Mouse (Mus musculus) forebrain, postnatal 0 days (tissue): Measurements from ENCODE around the gene Dlx2. TPM values are rescaled to one million over a fixed set of nuclear protein-coding genes. Genes with fewer than 3 reads are reported as not detected.
A peak's percentile ranks its signal among the peaks of the same experiment; 100 is the strongest.

ENCODE experiments used
- ATAC-seq: fragments of 200-750 bp; cut with Nextera tagmentation; 2 replicates; pipeline ENCODE4 v1.8.0; 2017; ENCODE audit warnings: mild to moderate bottlenecking, moderate library complexity
- DNase-seq: peaks from one replicate; pipeline ENCODE4 v3.0.0-alpha.2; 2015
- H3K27ac ChIP-seq: fragments of 300-500 bp; sonication (generic); 2 replicates; pipeline ENCODE4 v1.5.1; 2014; ENCODE audit warnings: low read depth, mild to moderate bottlenecking, antibody characterized with exemption, low read length, moderate library complexity, mixed read lengths
- H3K27me3 ChIP-seq: fragments of 300-500 bp; sonication (generic); 2 replicates; pipeline ENCODE4 v1.6.1; 2014; ENCODE audit warnings: mild to moderate bottlenecking, low read length, mixed read lengths; ENCODE audit not compliant: insufficient read depth
- H3K36me3 ChIP-seq: fragments of 300-500 bp; sonication (generic); 2 replicates; pipeline ENCODE4 v1.6.1; 2014; ENCODE audit warnings: mild to moderate bottlenecking, moderate library complexity; ENCODE audit not compliant: insufficient read depth
- H3K4me1 ChIP-seq: fragments of 300-500 bp; sonication (generic); 2 replicates; pipeline ENCODE4 v1.6.1; 2014; ENCODE audit warnings: antibody characterized with exemption; ENCODE audit not compliant: insufficient read depth
- H3K4me2 ChIP-seq: fragments of 300-500 bp; sonication (generic); 2 replicates; pipeline ENCODE4 v1.6.1; 2014; ENCODE audit warnings: low read depth, mild to moderate bottlenecking, moderate library complexity
- H3K4me3 ChIP-seq: fragments of 300-500 bp; sonication (generic); 2 replicates; pipeline ENCODE4 v1.5.1; 2014; ENCODE audit warnings: low read depth, low read length, mixed read lengths
- H3K9ac ChIP-seq: fragments of 300-500 bp; sonication (generic); 2 replicates; pipeline ENCODE4 v1.6.1; 2014; ENCODE audit warnings: mild to moderate bottlenecking
- H3K9me3 ChIP-seq: fragments of 300-500 bp; sonication (generic); 2 replicates; pipeline ENCODE4 v1.6.1; 2016; ENCODE audit warnings: low read length
- CTCF ChIP-seq: sonication (generic); IDR thresholded peaks from 2 replicates; pipeline ENCODE4 v1.5.1; 2016; ENCODE audit warnings: antibody characterized with exemption, control low read depth, low read depth
- WGBS: fragments of 180-500 bp; shearing (Covaris S2); extraction: QIAGEN DNeasy Blood & Tissue Kit; methylation state at CpG from one replicate; pipeline ENCODE4 v1.1.7; 2014; 5-methylcytosine and 5-hydroxymethylcytosine counted together
- polyA plus RNA-seq: library from polyadenylated mRNA; unstranded; fragments of >200 nt; fragmentation: Nextera tagmentation; extraction: Ambion mirVana; gene quantifications from 2 replicates; pipeline ENCODE4 v1.2.1, GENCODE M21; 2015
- total RNA-seq: library from RNA; depleted of rRNA; stranded (reverse); fragments of >200 nt; gene quantifications from 2 replicates; pipeline ENCODE4 v1.2.3, GENCODE M21; 2014

The Dlx2 gene
- total and polyA plus RNA-seq, 2 experiments from 2014 or later = 28.1 to 43.1 TPM

- Histone ChIP-seq H3K9me3 (no peaks in the 10 kb centered on the region), H3K4me3 (peak overlapping the region; percentile 47), H3K27ac (peak overlapping the region; percentile 92), H3K4me1 (peaks cover 3% of the 10 kb centered on the region; the same call in 1 of the 2 replicates), H3K36me3 (no peaks in the 10 kb centered on the region), H3K4me2 (peak overlapping the region; percentile 63), H3K9ac (peak overlapping the region; percentile 71), H3K27me3 (peaks cover 37% of the 10 kb centered on the region)
- 1% methylated on average over 34 of the region's 34 CpGs for WGBS
- ATAC-seq = no peak
- no peak for TF ChIP-seq CTCF
- peak; percentile 58 for DNase-seq
These were observed 16.0 kb downstream of the Dlx2 start for GRCm38 (mm10) chr2:71530391-71531123.

- H3K4me1 ChIP-seq = peaks cover 3% of the 10 kb centered on the region; the same call in 1 of the 2 replicates
- peak overlapping the region; percentile 47 for H3K4me3 ChIP-seq
- H3K36me3 ChIP-seq = no peaks in the 10 kb centered on the region
- H3K9me3 ChIP-seq = no peaks in the 10 kb centered on the region
- ATAC-seq (peak; percentile 75), DNase-seq (peak; percentile 87)
- WGBS = under 1% methylated on average over 55 of the region's 60 CpGs
- peaks cover 39% of the 10 kb centered on the region for H3K27me3 ChIP-seq
- no peak for TF ChIP-seq CTCF
- H3K9ac ChIP-seq = peak overlapping the region; percentile 71
- H3K4me2 ChIP-seq = peak overlapping the region; percentile 63
- peak overlapping the region; percentile 92 for H3K27ac ChIP-seq
These were observed 16.8 kb downstream of the Dlx2 start for GRCm38 (mm10) chr2:71529511-71530351.

GRCm38 (mm10) chr2:71528714-71529510, 17.6 kb downstream of the Dlx2 start:
- Histone ChIP-seq H3K27me3 (peaks cover 40% of the 10 kb centered on the region), H3K9ac (peak overlapping the region; percentile 71), H3K4me3 (peak overlapping the region; percentile 47), H3K4me1 (peaks cover 3% of the 10 kb centered on the region; the same call in 1 of the 2 replicates), H3K4me2 (peak overlapping the region; percentile 63), H3K9me3 (no peaks in the 10 kb centered on the region), H3K27ac (peak overlapping the region; percentile 92), H3K36me3 (no peaks in the 10 kb centered on the region)
- DNase-seq (peak; percentile 63), ATAC-seq (peak; percentile 44)
- TF ChIP-seq CTCF = no peak
- under 1% methylated on average over 55 of the region's 57 CpGs for WGBS

GRCm38 (mm10) chr2:71528014-71528713, 18.4 kb downstream of the Dlx2 start, which contains the start of gene Dlx1:
Gene Dlx1, plus strand, starts transcription at chr2:71528113.
- Histone ChIP-seq H3K27ac (peak within 1 kb of the TSS; percentile 92), H3K4me3 (peak within 1 kb of the TSS; percentile 47), H3K36me3 (no peaks in the 10 kb centered on the region), H3K9ac (peak within 1 kb of the TSS; percentile 71), H3K4me2 (peak within 1 kb of the TSS; percentile 63), H3K27me3 (peaks cover 43% of the 10 kb centered on the region), H3K4me1 (peaks cover 3% of the 10 kb centered on the region; the same call in 1 of the 2 replicates), H3K9me3 (no peaks in the 10 kb centered on the region)
- TF ChIP-seq CTCF = 0 out of 2 replicates have a peak, but pooled peaks have one; percentile 2
- peak; percentile 77 for DNase-seq
- peak; percentile 66 for ATAC-seq
- under 1% methylated on average over 26 of the region's 26 CpGs for WGBS

GRCm38 (mm10) chr2:71527323-71528013, 19.1 kb downstream of the Dlx2 start:
- H3K9ac ChIP-seq = peak overlapping the region; percentile 51
- H3K4me2 ChIP-seq = peak overlapping the region; percentile 63
- 6% methylated on average over 24 of the region's 24 CpGs for WGBS
- no peaks in the 10 kb centered on the region for H3K36me3 ChIP-seq
- no peak for ATAC-seq
- peak; percentile 63 for DNase-seq
- TF ChIP-seq CTCF = no peak
- peak overlapping the region; percentile 47 for H3K4me3 ChIP-seq
- peaks cover 44% of the 10 kb centered on the region for H3K27me3 ChIP-seq
- peaks cover 3% of the 10 kb centered on the region; the same call in 1 of the 2 replicates for H3K4me1 ChIP-seq
- H3K27ac ChIP-seq = peak overlapping the region; percentile 92
- H3K9me3 ChIP-seq = no peaks in the 10 kb centered on the region
